Mouse (Mus musculus): ENCODE measurements at regions not wholly inside any gene's neighbourhood (a gene's known extent, or its start where the extent isn't known, plus 50 kb on each side); places are given as distances from the start of the nearest gene placed in this dataset.

DNA sequence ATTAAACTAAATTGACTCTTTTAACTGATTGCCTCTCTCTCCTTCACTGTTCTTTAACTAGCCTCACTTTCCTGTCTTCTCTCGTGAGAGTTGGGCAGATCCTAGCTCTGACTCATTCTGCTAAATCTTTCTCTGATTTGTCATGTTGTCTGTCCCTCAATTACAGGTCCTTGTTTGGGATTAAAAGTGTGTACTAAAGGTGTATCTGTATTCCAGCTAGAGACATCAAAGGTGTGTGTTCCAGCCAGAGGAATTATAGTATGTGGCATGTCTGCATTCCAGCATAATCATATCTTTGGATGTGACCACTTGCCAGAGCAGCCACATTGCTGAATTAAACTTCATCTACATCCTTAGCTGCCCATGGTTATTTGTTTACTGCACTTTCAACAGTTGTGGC lies 167.5 kb upstream of the Fam83b start:
- TF ChIP-seq NANOG (IDR thresholded peaks at IDR 0.05; ENCODE audit: borderline replicate concordance, low read length) (no peak), CTCF (conservative IDR thresholded peaks at IDR 0.05; ENCODE audit: low read length) (no peak), POU5F1 (IDR thresholded peaks at IDR 0.05; ENCODE audit: borderline replicate concordance, low read length) (no peak)
- H3K36me3 ChIP-seq (ENCODE audit: insufficient read depth, low read length): no peaks in the 10 kb centered on the region
- no peaks in the 10 kb centered on the region for H3K9me3 ChIP-seq (ENCODE audit: low read length)
- H3K4me3 ChIP-seq (replicated peaks; ENCODE audit: low read length): no peak overlapping the region
- H3K4me1 ChIP-seq (replicated peaks; ENCODE audit: low read depth, low read length): no peaks in the 10 kb centered on the region
- H3K27me3 ChIP-seq (ENCODE audit: insufficient read depth, low read length): no peaks in the 10 kb centered on the region

DNA sequence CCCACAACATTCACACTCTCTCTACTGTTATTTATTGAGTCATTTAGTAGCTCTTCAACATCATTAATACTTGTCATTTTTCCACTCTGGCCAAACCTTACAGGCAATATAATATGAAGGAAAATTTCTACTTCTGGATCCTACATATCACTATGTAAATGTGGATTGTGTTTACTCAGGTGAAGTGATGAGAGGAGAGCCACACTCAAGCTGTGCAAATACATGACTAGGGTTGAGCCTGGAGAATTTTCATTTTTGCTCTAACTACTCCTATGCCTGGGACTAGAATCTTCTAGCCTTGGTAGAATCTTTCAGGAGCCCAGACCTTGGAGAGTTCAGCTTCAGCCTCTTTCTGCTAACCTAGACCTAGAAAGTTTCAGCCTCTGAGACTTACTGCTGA lies 166.9 kb upstream of the Fam83b start:
- H3K27me3 ChIP-seq (ENCODE audit: insufficient read depth, low read length): no peaks in the 10 kb centered on the region
- H3K4me3 ChIP-seq (replicated peaks; ENCODE audit: low read length): no peak overlapping the region
- no peaks in the 10 kb centered on the region for H3K9me3 ChIP-seq (ENCODE audit: low read length)
- no peaks in the 10 kb centered on the region for H3K36me3 ChIP-seq (ENCODE audit: insufficient read depth, low read length)
- no peak for TF ChIP-seq NANOG (IDR thresholded peaks at IDR 0.05; ENCODE audit: borderline replicate concordance, low read length)
- no peak for TF ChIP-seq POU5F1 (IDR thresholded peaks at IDR 0.05; ENCODE audit: borderline replicate concordance, low read length)
- TF ChIP-seq CTCF (conservative IDR thresholded peaks at IDR 0.05; ENCODE audit: low read length): no peak
- no peaks in the 10 kb centered on the region for H3K4me1 ChIP-seq (replicated peaks; ENCODE audit: low read depth, low read length)

DNA sequence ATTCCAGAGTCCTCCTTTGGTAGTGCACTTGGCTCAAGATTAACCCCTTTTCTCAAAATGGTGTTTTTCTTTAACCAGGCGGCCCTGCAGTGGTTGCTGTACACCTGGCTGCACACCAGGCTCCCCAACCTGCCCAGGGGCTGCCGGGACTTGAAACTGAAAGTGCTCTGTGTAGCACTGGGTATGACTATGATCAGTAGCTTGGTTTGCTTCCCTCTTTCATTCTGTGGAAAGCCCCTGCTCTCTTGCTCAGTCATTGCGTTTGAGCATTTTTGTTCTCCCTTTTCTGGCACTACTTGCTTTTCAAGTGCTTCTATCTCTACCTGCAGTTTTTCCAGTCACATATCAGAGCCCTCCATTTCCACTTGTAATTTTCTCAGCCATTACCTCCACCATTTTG lies 156.0 kb upstream of the Fam83b start:
- Histone ChIP-seq H3K27me3 (ENCODE audit: insufficient read depth, low read length) (no peaks in the 10 kb centered on the region), H3K36me3 (ENCODE audit: insufficient read depth, low read length) (no peaks in the 10 kb centered on the region), H3K4me3 (replicated peaks; ENCODE audit: low read length) (no peak overlapping the region), H3K4me1 (replicated peaks; ENCODE audit: low read depth, low read length) (no peaks in the 10 kb centered on the region), H3K9me3 (ENCODE audit: low read length) (no peaks in the 10 kb centered on the region)
- TF ChIP-seq NANOG (IDR thresholded peaks at IDR 0.05; ENCODE audit: borderline replicate concordance, low read length): no peak
- no peak for TF ChIP-seq POU5F1 (IDR thresholded peaks at IDR 0.05; ENCODE audit: borderline replicate concordance, low read length)
- TF ChIP-seq CTCF (conservative IDR thresholded peaks at IDR 0.05; ENCODE audit: low read length): no peak

DNA sequence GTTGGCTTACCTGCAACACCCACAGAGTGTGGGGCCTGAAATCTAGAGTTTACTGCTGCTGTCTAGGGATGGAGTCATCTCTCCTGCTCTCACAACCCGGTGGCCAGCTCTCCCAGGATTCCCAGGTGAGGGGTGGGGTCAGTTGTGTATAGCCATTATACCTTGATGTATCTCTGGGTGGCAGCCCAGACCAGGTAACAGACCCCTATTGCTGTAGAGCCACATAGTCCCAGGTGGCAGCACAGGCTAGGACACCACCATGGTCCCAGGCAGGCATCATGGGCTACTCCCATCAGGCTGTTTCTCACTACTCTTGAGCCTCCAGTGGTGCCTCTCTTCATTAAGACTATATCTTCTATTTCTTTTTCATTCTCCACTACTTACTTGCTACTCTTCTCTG lies 148.9 kb upstream of the Fam83b start:
- Histone ChIP-seq H3K4me3 (replicated peaks; ENCODE audit: low read length) (no peak overlapping the region), H3K4me1 (replicated peaks; ENCODE audit: low read depth, low read length) (no peaks in the 10 kb centered on the region), H3K27me3 (ENCODE audit: insufficient read depth, low read length) (no peaks in the 10 kb centered on the region), H3K36me3 (ENCODE audit: insufficient read depth, low read length) (no peaks in the 10 kb centered on the region), H3K9me3 (ENCODE audit: low read length) (no peaks in the 10 kb centered on the region)
- TF ChIP-seq NANOG (IDR thresholded peaks at IDR 0.05; ENCODE audit: borderline replicate concordance, low read length) (no peak), POU5F1 (IDR thresholded peaks at IDR 0.05; ENCODE audit: borderline replicate concordance, low read length) (no peak), CTCF (conservative IDR thresholded peaks at IDR 0.05; ENCODE audit: low read length) (no peak)

DNA sequence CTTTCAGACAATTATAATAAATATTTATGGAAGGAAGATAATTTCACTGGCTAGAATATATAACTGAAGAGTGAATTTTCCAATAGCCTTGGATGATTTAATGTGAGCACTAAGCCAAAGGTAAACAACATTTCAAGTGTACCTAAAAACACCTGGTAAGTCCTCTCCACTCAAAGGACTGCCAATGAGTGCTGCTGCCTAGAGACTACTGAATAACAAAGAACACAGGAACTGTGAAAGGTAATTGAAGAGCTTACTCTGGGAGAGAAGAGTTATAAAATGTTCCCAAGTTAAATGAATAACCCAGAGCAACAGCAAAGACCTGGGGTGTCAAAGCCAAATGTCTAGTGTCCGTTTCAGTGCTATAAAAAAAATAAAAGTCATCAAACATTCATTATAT lies 139.5 kb upstream of the Fam83b start:
- TF ChIP-seq CTCF (conservative IDR thresholded peaks at IDR 0.05; ENCODE audit: low read length): no peak
- TF ChIP-seq NANOG (IDR thresholded peaks at IDR 0.05; ENCODE audit: borderline replicate concordance, low read length): no peak
- TF ChIP-seq POU5F1 (IDR thresholded peaks at IDR 0.05; ENCODE audit: borderline replicate concordance, low read length): no peak
- Histone ChIP-seq H3K36me3 (ENCODE audit: insufficient read depth, low read length) (no peaks in the 10 kb centered on the region), H3K4me3 (replicated peaks; ENCODE audit: low read length) (no peak overlapping the region), H3K27me3 (ENCODE audit: insufficient read depth, low read length) (no peaks in the 10 kb centered on the region), H3K4me1 (replicated peaks; ENCODE audit: low read depth, low read length) (no peaks in the 10 kb centered on the region), H3K9me3 (ENCODE audit: low read length) (no peaks in the 10 kb centered on the region)

DNA sequence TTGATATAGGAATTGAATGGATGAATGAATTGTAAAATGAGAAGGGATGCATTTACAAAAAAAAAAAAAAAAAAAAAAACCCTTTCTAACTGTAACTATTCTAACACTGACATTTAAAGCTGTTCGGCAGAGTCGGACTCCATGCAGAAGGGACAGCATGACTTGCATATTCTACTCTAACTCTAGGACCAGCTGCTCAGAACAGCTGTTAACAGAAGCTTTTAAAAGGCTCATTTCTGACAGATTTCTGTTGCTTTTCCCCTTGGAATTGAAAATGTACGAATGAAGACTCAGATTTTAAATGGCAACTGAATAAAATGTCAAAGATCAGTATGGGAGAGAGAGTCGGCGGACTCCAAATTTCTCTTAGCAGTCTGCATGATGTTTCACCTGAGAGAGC lies 138.9 kb upstream of the Fam83b start:
- TF ChIP-seq CTCF (conservative IDR thresholded peaks at IDR 0.05; ENCODE audit: low read length) (no peak), NANOG (IDR thresholded peaks at IDR 0.05; ENCODE audit: borderline replicate concordance, low read length) (no peak)
- Histone ChIP-seq H3K9me3 (ENCODE audit: low read length) (no peaks in the 10 kb centered on the region), H3K36me3 (ENCODE audit: insufficient read depth, low read length) (no peaks in the 10 kb centered on the region), H3K27me3 (ENCODE audit: insufficient read depth, low read length) (no peaks in the 10 kb centered on the region), H3K4me3 (replicated peaks; ENCODE audit: low read length) (no peak overlapping the region), H3K4me1 (replicated peaks; ENCODE audit: low read depth, low read length) (no peaks in the 10 kb centered on the region)

DNA sequence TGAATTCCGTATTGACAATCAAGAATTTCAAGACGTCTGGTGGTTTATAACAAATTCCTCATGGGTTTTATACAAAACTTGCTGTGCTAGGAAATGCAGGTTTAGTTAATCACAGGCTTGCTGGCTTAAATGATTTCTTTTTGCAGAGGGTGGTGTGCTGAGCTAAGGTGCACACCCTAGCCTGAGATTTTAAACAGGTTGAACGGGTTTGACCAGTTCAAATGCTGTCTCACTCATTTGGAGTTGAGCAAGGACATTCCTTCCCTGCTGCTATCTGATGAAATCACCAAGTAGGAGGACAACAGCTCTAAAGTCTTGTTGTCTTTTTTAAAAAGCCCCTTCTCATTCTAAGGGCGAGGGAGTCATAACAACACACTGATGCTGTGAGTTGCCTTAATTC lies 128.6 kb upstream of the Fam83b start:
- Histone ChIP-seq H3K27me3 (ENCODE audit: insufficient read depth, low read length) (no peaks in the 10 kb centered on the region), H3K9me3 (ENCODE audit: low read length) (no peaks in the 10 kb centered on the region), H3K4me1 (replicated peaks; ENCODE audit: low read depth, low read length) (peaks cover 5% of the 10 kb centered on the region; the same call in 1 of the 2 replicates), H3K36me3 (ENCODE audit: insufficient read depth, low read length) (no peaks in the 10 kb centered on the region), H3K4me3 (replicated peaks; ENCODE audit: low read length) (no peak overlapping the region)
- TF ChIP-seq NANOG (IDR thresholded peaks at IDR 0.05; ENCODE audit: borderline replicate concordance, low read length): no peak
- no peak for TF ChIP-seq POU5F1 (IDR thresholded peaks at IDR 0.05; ENCODE audit: borderline replicate concordance, low read length)
- TF ChIP-seq CTCF (conservative IDR thresholded peaks at IDR 0.05; ENCODE audit: low read length): no peak

DNA sequence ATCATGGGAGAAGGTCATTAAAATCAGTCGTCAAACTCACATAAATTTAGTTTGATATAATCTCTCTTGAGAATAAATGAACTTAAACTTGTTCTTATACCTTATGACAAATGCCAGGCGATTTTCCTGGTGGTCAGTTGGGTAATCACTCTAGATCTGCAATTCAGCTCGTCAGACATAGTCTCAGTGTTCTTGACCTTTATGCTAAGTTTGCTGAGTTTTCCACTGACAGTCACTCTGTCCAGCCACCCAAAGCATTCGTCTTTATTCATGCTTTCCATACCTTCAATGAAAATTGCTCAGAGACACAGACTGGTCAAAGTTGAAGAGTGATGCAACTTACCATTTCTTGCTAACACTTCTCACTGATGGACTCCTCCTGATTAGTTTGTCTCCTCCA lies 126.1 kb upstream of the Fam83b start:
- Histone ChIP-seq H3K9me3 (ENCODE audit: low read length) (no peaks in the 10 kb centered on the region), H3K4me1 (replicated peaks; ENCODE audit: low read depth, low read length) (peaks cover 5% of the 10 kb centered on the region; the same call in 1 of the 2 replicates), H3K4me3 (replicated peaks; ENCODE audit: low read length) (no peak overlapping the region), H3K27me3 (ENCODE audit: insufficient read depth, low read length) (no peaks in the 10 kb centered on the region), H3K36me3 (ENCODE audit: insufficient read depth, low read length) (no peaks in the 10 kb centered on the region)
- TF ChIP-seq NANOG (IDR thresholded peaks at IDR 0.05; ENCODE audit: borderline replicate concordance, low read length) (no peak), POU5F1 (IDR thresholded peaks at IDR 0.05; ENCODE audit: borderline replicate concordance, low read length) (no peak), CTCF (conservative IDR thresholded peaks at IDR 0.05; ENCODE audit: low read length) (no peak)

DNA sequence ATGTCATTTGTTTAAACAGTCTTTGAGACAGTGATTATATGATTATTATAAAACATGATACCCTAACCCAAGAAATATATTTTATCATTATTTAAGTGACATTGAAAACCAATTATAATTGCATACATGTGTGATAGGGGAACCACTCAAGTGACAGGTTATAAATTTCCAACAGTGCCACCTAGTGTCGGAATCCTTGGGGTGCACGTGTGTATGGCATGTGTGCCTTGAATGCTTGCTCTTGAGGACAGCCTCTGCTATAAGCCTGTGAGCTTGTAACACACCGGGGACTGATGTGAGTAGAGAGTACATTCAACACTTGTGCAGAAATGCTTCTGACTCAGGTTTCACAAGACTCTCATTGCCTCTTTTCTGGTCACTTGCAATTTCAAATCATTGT lies 93.9 kb upstream of the Fam83b start:
- H3K9me3 ChIP-seq (ENCODE audit: low read length): no peaks in the 10 kb centered on the region
- H3K36me3 ChIP-seq (ENCODE audit: insufficient read depth, low read length): no peaks in the 10 kb centered on the region
- no peaks in the 10 kb centered on the region for H3K27me3 ChIP-seq (ENCODE audit: insufficient read depth, low read length)
- no peak overlapping the region for H3K4me3 ChIP-seq (replicated peaks; ENCODE audit: low read length)
- no peak for TF ChIP-seq POU5F1 (IDR thresholded peaks at IDR 0.05; ENCODE audit: borderline replicate concordance, low read length)
- peak; percentile 48 for TF ChIP-seq CTCF (conservative IDR thresholded peaks at IDR 0.05; ENCODE audit: low read length)
- no peaks in the 10 kb centered on the region for H3K4me1 ChIP-seq (replicated peaks; ENCODE audit: low read depth, low read length)

Data from E14TG2a.4 (cell line).